Mouse (Mus musculus) urinary bladder, adult 18-20 months (tissue): ENCODE data around the gene C2cd5.

ENCODE experiments used
- DNase-seq, 2 experiments: peaks; one replicate each; pipeline ENCODE4 v3.0.0; 2022; ENCODE audit warnings: low spot score in 2 of 2, mixed read lengths in 2 of 2

The C2cd5 gene

GRCm38 (mm10) chr6:142979665-142980660 lies 120.0 kb downstream of the C2cd5 start:
- no peak for DNase-seq

GRCm38 (mm10) chr6:142977221-142977620 lies 122.7 kb downstream of the C2cd5 start:
- no peak for DNase-seq

- DNase-seq = no peak
Measured at GRCm38 (mm10) chr6:142973289-142973688, 126.7 kb downstream of the C2cd5 start.

GRCm38 (mm10) chr6:142972205-142972604 lies 127.7 kb downstream of the C2cd5 start:
- DNase-seq = no peak

GRCm38 (mm10) chr6:142967407-142967806 lies 132.5 kb downstream of the C2cd5 start:
- DNase-seq = no peak

- peak; percentile 8 to 18 for DNase-seq
Measured at GRCm38 (mm10) chr6:142964531-142965385, 135.2 kb downstream of the C2cd5 start.

- no peak for DNase-seq
Measured at GRCm38 (mm10) chr6:142964076-142964530, 135.8 kb downstream of the C2cd5 start, which contains the start of gene St8sia1. Gene St8sia1, minus strand, starts transcription at chr6:142964452.

GRCm38 (mm10) chr6:142963480-142964075 lies 136.4 kb downstream of the C2cd5 start:
- no peak for DNase-seq

- DNase-seq = no peak
Measured at GRCm38 (mm10) chr6:142962881-142963280, 137.1 kb downstream of the C2cd5 start.

- DNase-seq = no peak
Measured at GRCm38 (mm10) chr6:142962476-142962875, 137.5 kb downstream of the C2cd5 start.

- no peak for DNase-seq
Measured at GRCm38 (mm10) chr6:142961721-142962455, 138.1 kb downstream of the C2cd5 start.
